Mouse (Mus musculus): Measurements from ENCODE around the gene Myo1a.

- TF ChIP-seq POLR2A (IDR thresholded peaks at IDR 0.05; ENCODE audit: control insufficient read depth, low read depth, low read length) (no peak), CTCF (IDR thresholded peaks at IDR 0.05; ENCODE audit: control insufficient read depth, insufficient read depth, insufficient replicate concordance, low read depth, low read length) (no peak)
Measured at GRCm38 (mm10) chr10:127731397-127731796, 26.4 kb downstream of the Myo1a start.

All from testis, adult 2 months (tissue).